Mouse (Mus musculus) activated CD4-positive, CD25-positive, alpha-beta regulatory T cell, adult 9 weeks (primary cell): ENCODE data around the gene Il17c. TPM values are rescaled to one million over a fixed set of nuclear protein-coding genes. Genes with fewer than 3 reads are reported as not detected.

Experiments
- polyA plus RNA-seq: library from polyadenylated mRNA; unstranded; fragments of 100-300 nt; shearing (Covaris generic); gene quantifications from one replicate; pipeline ENCODE4 v1.2.1, GENCODE M21; 2017

The Il17c gene
- 0.66 TPM for polyA plus RNA-seq

DNA sequence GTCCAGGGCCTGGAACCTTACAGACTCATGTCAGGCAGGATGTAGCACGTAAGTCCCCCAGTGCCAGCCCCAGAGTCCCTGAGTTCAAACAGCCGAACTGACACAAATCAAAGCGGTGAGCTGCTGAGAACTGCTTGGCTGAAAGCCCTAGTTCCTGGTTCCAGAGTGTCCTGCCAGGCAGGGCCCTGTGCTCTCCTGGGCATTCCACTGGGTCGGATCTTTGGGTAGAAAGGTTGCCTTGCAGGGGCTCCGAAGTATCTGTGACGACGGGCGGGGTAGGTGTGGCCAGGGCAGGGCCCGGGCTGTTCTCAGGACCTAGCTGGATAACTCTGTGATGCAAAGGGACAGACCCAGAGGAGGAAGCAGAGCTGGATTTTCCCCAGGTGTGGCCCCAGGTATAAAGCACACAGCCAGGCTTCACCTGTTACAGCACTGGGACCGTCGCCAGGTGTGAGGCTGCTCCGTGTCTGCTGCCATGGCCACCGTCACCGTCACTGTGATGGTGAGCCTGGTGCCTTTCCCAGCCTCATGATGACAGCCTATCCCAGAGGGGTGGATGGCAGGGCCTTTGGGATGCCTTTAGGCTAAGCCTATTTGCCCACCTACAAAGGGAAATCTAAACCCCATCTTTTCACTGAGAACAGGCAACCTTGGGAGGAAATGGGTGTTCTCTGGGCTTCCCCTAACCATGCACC lies at the start of gene Il17c:
TSS of gene Il17c (plus strand) at position 645 of the 695 bp plus-strand sequence.

DNA sequence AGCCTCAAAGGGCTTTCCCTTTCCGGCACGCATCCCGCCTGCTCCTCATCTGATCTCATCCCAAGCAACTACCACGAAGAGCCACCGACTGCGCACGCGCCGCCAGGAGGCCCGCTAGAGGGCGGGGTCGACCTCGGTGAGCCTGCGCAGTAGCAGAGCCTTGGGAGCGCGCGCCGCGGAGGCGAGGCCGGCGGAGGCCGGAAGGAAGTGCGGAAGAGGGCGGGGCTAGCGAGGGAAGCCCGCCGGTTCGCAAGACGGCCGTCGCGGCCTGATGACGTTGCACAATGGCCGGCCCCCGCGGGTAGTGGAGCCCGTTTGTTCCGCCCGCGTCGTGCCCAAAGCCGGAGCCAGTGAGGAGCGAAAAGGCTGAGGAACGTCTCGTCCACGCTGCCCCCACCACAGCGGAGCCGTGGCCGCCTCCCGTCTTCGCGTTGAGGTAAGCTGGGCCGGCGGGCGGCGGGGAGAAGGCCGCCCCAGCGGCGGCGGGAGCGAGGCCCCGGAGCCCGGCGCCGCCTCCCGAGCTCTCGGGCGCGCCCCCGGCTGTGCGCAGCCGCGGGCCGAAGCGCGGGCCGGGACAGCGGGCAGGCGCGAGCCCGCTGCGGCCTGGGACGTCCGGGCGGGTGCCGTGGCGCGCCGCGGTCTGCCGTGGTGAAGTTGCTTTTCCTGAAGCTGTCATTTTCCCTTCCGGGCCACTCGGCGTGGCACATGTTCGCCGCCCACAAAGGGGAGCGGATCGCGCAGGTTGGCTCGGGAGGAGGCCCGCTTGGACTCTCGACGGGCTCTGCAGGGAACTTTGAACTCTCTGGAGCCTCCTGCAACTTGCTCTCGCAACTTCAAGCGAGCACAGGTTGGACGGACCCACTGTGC lies 45.2 kb upstream of the Il17c start, which contains the start of gene Zc3h18:
TSS of gene Zc3h18 (plus strand) at position 245 of the 867 bp plus-strand sequence.

DNA sequence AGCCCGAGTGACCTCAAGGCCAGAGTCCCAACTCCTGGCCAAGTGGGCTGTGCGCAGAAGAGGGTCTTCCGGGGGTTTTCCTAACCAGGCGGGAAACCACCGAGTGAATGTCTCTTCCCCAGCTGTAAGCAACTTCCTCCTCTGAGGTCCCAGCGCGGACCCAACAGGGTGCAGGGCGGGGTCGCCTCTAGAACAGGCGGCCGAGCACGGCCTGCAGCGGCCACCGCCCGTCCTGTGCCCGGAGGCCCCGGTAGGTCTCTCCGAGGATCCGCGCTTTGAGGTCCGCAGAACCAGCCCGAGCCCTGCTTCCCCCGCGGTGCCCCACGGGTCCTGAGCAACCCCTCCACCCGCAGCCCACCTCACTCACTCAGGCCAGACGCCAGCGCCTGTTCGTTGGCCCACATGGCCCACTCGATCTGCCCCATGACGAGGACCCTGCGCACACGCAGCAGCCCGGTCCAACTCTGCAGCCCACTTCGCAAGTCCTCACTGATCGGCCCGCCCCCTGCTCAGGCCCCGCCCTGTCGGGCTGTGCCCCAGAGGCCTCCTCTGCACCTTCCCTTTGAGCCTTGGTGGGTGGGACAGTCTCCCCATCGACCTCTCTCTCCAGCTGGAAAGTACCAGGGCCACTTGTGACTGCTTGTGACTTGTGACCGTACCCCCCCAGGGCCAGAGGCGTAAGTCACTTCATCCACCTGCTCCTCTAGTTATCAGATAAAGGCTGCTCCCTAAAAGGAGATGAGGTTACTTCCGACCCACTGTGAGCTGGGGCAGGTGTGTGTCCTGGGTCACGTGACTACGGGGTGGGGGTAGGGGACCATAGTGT lies 10.8 kb downstream of the Il17c start, which contains the start of gene Cyba:
TSS of gene Cyba (minus strand) at position 488 of the 826 bp plus-strand sequence.

DNA sequence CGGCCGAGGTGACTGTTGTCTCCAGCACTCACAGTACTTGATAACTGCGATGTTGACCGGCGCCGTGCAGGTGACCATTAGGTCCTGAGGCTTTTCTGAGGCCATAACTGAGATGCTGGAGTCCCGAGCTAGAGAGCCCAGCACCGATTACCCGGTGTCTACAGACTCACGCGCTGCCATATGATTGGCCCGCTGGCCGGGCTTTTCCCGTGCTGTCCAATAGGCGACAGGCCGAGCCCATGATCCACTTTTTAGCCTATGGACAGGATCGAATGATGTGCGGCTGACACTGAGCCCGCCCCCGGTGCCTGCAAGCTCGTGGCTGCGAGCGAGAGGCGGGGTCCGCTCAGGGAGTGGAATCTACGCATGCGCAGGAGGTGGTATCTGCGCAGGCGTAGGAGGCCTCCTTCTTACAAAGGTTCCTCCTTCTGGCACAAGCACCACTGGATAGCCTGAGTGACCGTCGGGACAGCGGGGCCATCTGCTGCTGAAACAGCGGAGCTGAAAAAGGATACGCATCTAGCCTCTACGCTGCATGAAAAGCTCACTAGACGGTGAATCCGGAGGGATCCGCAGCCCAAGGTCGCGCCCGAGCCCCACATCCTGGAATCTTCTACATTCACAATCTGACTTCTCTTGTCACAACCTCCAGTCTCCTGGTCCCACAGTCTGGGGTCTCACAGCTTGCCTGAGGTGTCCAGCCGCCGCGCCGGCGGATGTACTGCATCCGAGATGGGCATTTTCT lies 21.6 kb downstream of the Il17c start, which contains the start of gene Mvd:
TSS of gene Mvd (minus strand) at position 161 of the 745 bp plus-strand sequence.

DNA sequence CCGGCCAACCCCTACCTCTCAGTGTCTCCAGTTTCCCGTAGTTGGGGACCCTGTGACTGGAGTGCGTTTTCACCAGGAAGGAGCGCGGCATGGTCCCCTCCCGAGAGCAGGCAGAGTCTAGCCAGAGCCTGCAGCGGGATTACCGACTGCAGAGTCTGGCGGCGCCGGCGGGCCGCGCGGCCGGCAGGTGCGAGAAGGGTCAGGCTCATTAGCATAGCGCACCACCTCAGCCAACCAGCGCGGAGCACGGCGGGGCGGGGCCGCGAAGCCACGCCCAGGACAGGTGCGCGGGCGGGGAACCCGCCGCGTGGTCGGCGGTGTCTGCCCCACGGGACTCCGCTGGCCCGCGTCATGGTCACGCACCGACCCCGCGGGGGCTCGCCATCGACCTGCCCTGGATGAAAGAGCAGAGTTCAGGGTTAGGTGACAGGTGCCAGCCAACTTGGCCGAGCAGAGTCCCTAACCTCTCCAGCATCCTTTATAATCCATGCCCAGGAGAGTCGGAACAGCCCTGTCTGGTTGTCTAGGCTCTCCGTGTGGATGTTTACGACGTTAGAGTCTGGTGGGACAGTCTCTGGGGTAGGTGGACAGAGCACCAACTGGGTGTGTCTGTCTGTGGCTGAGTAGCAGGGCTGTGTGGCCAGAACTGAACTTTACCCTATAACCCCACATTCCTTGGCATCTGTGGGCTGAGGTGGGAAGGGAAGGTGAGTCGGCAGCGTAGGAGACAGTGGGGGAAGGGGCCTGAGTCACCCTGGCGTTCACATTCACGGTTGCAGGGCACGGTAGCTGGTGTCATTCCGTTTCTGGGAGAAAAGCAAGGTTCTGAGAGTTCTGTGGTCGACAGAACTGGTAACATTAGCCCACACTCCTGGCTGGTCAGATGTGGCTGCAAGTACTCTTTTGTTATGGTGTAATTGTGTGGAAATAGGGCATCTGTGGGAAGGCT lies 39.0 kb downstream of the Il17c start, which contains the start of gene Snai3:
TSS of gene Snai3 (minus strand) at position 210 of the 949 bp plus-strand sequence.

Other genes starting within 250 kb of the Il17c start
- gene Zfpm1, start 139.9 kb upstream of the Il17c start, polyA plus RNA-seq = 0.89 TPM
- not detected for gene Trhr2, start 61.3 kb upstream of the Il17c start, polyA plus RNA-seq
- 57.6 TPM for gene Zc3h18, start 45.4 kb upstream of the Il17c start, polyA plus RNA-seq
- 1,075 TPM for gene Cyba, start 10.9 kb downstream of the Il17c start, polyA plus RNA-seq
- 33.1 TPM for gene Mvd, start 21.4 kb downstream of the Il17c start, polyA plus RNA-seq
- gene Snai3, start 38.7 kb downstream of the Il17c start, polyA plus RNA-seq = 4.1 TPM
- 32.2 TPM for gene Rnf166, start 54.0 kb downstream of the Il17c start, polyA plus RNA-seq
- gene Ctu2, start 54.1 kb downstream of the Il17c start, polyA plus RNA-seq = 80.9 TPM
- 5.9 TPM for gene Piezo1, start 129.3 kb downstream of the Il17c start, polyA plus RNA-seq
- gene Cdt1, start 146.0 kb downstream of the Il17c start, polyA plus RNA-seq = 13.3 TPM
- gene Aprt, start 154.9 kb downstream of the Il17c start, polyA plus RNA-seq = 226 TPM
- 15.2 TPM for gene Galns, start 189.4 kb downstream of the Il17c start, polyA plus RNA-seq
- 51.4 TPM for gene Trappc2l, start 189.6 kb downstream of the Il17c start, polyA plus RNA-seq
- gene Pabpn1l, start 200.7 kb downstream of the Il17c start, polyA plus RNA-seq = not detected